ENCODE assay signal across 7 mouse cellular contexts in genomic region chr7:100227896-100228525, GRCm38 (mm10). TPM values are rescaled to one million over a fixed set of nuclear protein-coding genes. Genes with fewer than 3 reads are reported as not detected.
DNase-seq lines count a peak whose midpoint lies in the region; ATAC-seq and TF ChIP-seq lines count a peak whose summit lies in the region.

No protein-coding gene starts in this region.

- H3K27me3 ChIP-seq in Patski, result peaks cover 52% of the 10 kb centered on the region
- H3K27me3 ChIP-seq in hindbrain, embryonic 13.5 days, result no peaks in the 10 kb centered on the region
- H3K27me3 ChIP-seq in liver, embryonic 16.5 days (ENCODE audit: control insufficient read depth, insufficient read depth, low read depth, low read length), result no peaks in the 10 kb centered on the region

- H3K36me3 ChIP-seq in hindbrain, embryonic 13.5 days, result no peaks in the 10 kb centered on the region
- no peaks in the 10 kb centered on the region for H3K36me3 ChIP-seq in liver, embryonic 16.5 days (ENCODE audit: control insufficient read depth, insufficient read depth)

- in situ Hi-C loops in Patski (cut with MboI; ENCODE audit: low pct_unique_long_range_greater_than_20kb), result no loop called here

- peak overlapping the region; percentile 94 for H3K9ac ChIP-seq in hindbrain, embryonic 13.5 days
- H3K9ac ChIP-seq in liver, embryonic 16.5 days (ENCODE audit: low read depth, low read length), result peak overlapping the region; percentile 96

- 2% methylated on average over 23 of the region's 23 CpGs for WGBS in lung, adult 2 months
- WGBS in hindbrain, embryonic 13.5 days, result 1% methylated on average over 23 of the region's 23 CpGs
- 1% methylated on average over 23 of the region's 23 CpGs for WGBS in liver, embryonic 16.5 days (ENCODE audit: insufficient replicate concordance)

- peaks cover 3% of the 10 kb centered on the region; the same call in 1 of the 2 replicates for H3K4me1 ChIP-seq in lung, adult 2 months (ENCODE audit: control insufficient read depth, insufficient read depth, low read length)
- H3K4me1 ChIP-seq in hindbrain, embryonic 13.5 days (replicated peaks), result peaks cover 22% of the 10 kb centered on the region
- peaks cover 13% of the 10 kb centered on the region for H3K4me1 ChIP-seq in liver, embryonic 16.5 days (ENCODE audit: control insufficient read depth, low read depth, low read length)

- POLR2A ChIA-PET in Patski (lab: Charles Lee), result no interaction called here

- H3K4me3 ChIP-seq in lung, adult 2 months (replicated peaks; ENCODE audit: extremely low read depth, low read depth, low read length), result peak overlapping the region; percentile 79
- peak overlapping the region; percentile 92 for H3K4me3 ChIP-seq in hindbrain, embryonic 13.5 days
- H3K4me3 ChIP-seq in liver, embryonic 16.5 days (ENCODE audit: low read depth, low read length), result peak overlapping the region; percentile 91

- peak; percentile 15 for DNase-seq in lung, adult 2 months
- DNase-seq in lung, postnatal 36 days, result no peak
- no peak for DNase-seq in Patski (ENCODE audit: low read depth, low spot score)
- peak; percentile 43 for DNase-seq in embryo, embryonic 10.5 days (ENCODE audit: low spot score)
- DNase-seq in right cerebral cortex, postnatal 10 days (ENCODE audit: low spot score in 2 of 2), result peak; percentile 45 to 55

- TF ChIP-seq POLR2A in lung, adult 2 months (IDR thresholded peaks at IDR 0.05; ENCODE audit: borderline replicate concordance, extremely low read depth, low read depth, low read length), result no peak

- CTCF ChIA-PET in Patski (lab: Charles Lee), result no interaction called here

- peak overlapping the region; percentile 75 for H3K4me2 ChIP-seq in hindbrain, embryonic 13.5 days
- peak overlapping the region; percentile 99 for H3K4me2 ChIP-seq in liver, embryonic 16.5 days (ENCODE audit: low read depth, low read length)

- peak; percentile 25 for ATAC-seq in Patski
- peak; percentile 71 for ATAC-seq in hindbrain, embryonic 13.5 days (ENCODE audit: low FRiP score)
- peak; percentile 45 for ATAC-seq in liver, embryonic 16.5 days (ENCODE audit: low read depth)

- no peaks in the 10 kb centered on the region for H3K9me3 ChIP-seq in hindbrain, embryonic 13.5 days
- H3K9me3 ChIP-seq in liver, embryonic 16.5 days (replicated peaks; ENCODE audit: control insufficient read depth, low read length), result no peaks in the 10 kb centered on the region

- TF ChIP-seq CTCF in lung, adult 2 months (IDR thresholded peaks at IDR 0.05; ENCODE audit: insufficient read depth, low read length), result no peak
- TF ChIP-seq CTCF in Patski (IDR thresholded peaks at IDR 0.05), result no peak

- H3K27ac ChIP-seq in hindbrain, embryonic 13.5 days, result peak overlapping the region; percentile 95
- H3K27ac ChIP-seq in liver, embryonic 16.5 days (ENCODE audit: low read length), result peak overlapping the region; percentile 99

RNA-seq across cellular contexts. Expression of gene Pgm2l1, which starts 0.8 kb away (rescaled TPM):
- 4.6 and 5.0 TPM in 2 replicates for polyA plus RNA-seq in lung, adult 2 months (2012; rRNA removed)
- polyA plus RNA-seq in Patski (2021), result 0.76 TPM
- polyA plus RNA-seq in hindbrain, embryonic 13.5 days (2015; fragmentation: Nextera tagmentation; extraction: Ambion mirVana), result 21.0 and 21.4 TPM in 2 replicates
- 1.7 and 1.8 TPM in 2 replicates for polyA plus RNA-seq in liver, embryonic 16.5 days (2015; fragmentation: Nextera tagmentation; extraction: Ambion mirVana)

RNA-seq across cellular contexts. Expression of gene Kcne3, which starts 51.7 kb away (rescaled TPM):
- polyA plus RNA-seq in lung, adult 2 months (2012; rRNA removed), result 5.8 and 6.4 TPM in 2 replicates
- polyA plus RNA-seq in Patski (2021), result not detected
- polyA plus RNA-seq in hindbrain, embryonic 13.5 days (2015; fragmentation: Nextera tagmentation; extraction: Ambion mirVana), result 0.58 and 0.66 TPM in 2 replicates
- polyA plus RNA-seq in liver, embryonic 16.5 days (2015; fragmentation: Nextera tagmentation; extraction: Ambion mirVana), result 1.1 and 1.2 TPM in 2 replicates

RNA-seq across cellular contexts. Expression of gene P4ha3, which starts 57.3 kb away (rescaled TPM):
- polyA plus RNA-seq in lung, adult 2 months (2012; rRNA removed), result 0.77 and 1.2 TPM in 2 replicates
- 0.09 TPM for polyA plus RNA-seq in Patski (2021)
- 5.9 and 6.4 TPM in 2 replicates for polyA plus RNA-seq in hindbrain, embryonic 13.5 days (2015; fragmentation: Nextera tagmentation; extraction: Ambion mirVana)
- 0.54 and 0.81 TPM in 2 replicates for polyA plus RNA-seq in liver, embryonic 16.5 days (2015; fragmentation: Nextera tagmentation; extraction: Ambion mirVana)

Comparison
In these comparisons a context has a peak if more than half of its experiments do, and no peak if none do; other contexts are left out.
1. DNase-seq: peak in lung, adult 2 months (single experiment), embryo, embryonic 10.5 days (single experiment) and right cerebral cortex, postnatal 10 days (2 of 2); none in lung, postnatal 36 days (single experiment) and Patski (single experiment).
2. Peak in every context shown above with its lines, with median percentiles within 50 percentile points of each other: H3K4me3 ChIP-seq and ATAC-seq.